Mouse (Mus musculus): ENCODE measurements around the gene Kat2a. TPM values are rescaled to one million over a fixed set of nuclear protein-coding genes. Genes with fewer than 3 reads are reported as not detected.

Kat2a gene
- total and polyA plus RNA-seq, 3 experiments: 59.6 to 143 (median 63.7) TPM

- TF ChIP-seq POLR2A (IDR thresholded peaks at IDR 0.05; ENCODE audit: control insufficient read depth in 1 of 2, insufficient read depth in 1 of 2, low read depth in 1 of 2, low read length in 2 of 2, poor library complexity in 1 of 2): peak; percentile 31 to 63; a peak in 2 of 4 replicates
- no peak for TF ChIP-seq RAD21 (IDR thresholded peaks at IDR 0.05; ENCODE audit: low read depth, low read length)
- no peak for TF ChIP-seq POLR2AphosphoS5 (IDR thresholded peaks at IDR 0.05; ENCODE audit: borderline replicate concordance, low read depth, low read length)
- TF ChIP-seq NELFE (IDR thresholded peaks at IDR 0.05; ENCODE audit: low read depth, low read length): peak; percentile 68
- TF ChIP-seq EP300 (IDR thresholded peaks at IDR 0.05; ENCODE audit: low read depth in 1 of 2, low read length in 2 of 2): peak; percentile 41 to 75
- peak; percentile 77 for TF ChIP-seq TBP (IDR thresholded peaks at IDR 0.05; ENCODE audit: low read depth, low read length)
- peak; percentile 66 for TF ChIP-seq ELF1 (IDR thresholded peaks at IDR 0.05; ENCODE audit: low read depth, low read length)
- TF ChIP-seq GATA1 (IDR thresholded peaks at IDR 0.05; ENCODE audit: low read depth, low read length): peak; percentile 78
Observed at GRCm38 (mm10) chr11:100713735-100714533, 1.7 kb upstream of the Kat2a start, which contains the start of gene Hspb9 (continued).

GRCm38 (mm10) chr11:100713174-100713573, 909 bp upstream of the Kat2a start:
- Histone ChIP-seq H3K27ac (ENCODE audit: control insufficient read depth, low read depth, low read length) (peak overlapping the region; percentile 79), H3K79me2 (ENCODE audit: control insufficient read depth, insufficient read depth, low read length, poor library complexity) (peaks cover 13% of the 10 kb centered on the region), H3K27me3 (ENCODE audit: control insufficient read depth in 1 of 2, insufficient read depth in 2 of 2, low read length in 2 of 2) (no peaks in the 10 kb centered on the region), H3K9ac (ENCODE audit: control insufficient read depth, low read depth, low read length, poor library complexity, severe bottlenecking) (peak overlapping the region; percentile 52), H3K4me1 (ENCODE audit: control insufficient read depth in 1 of 2, insufficient read depth in 2 of 2, low read length in 2 of 2) (peaks cover 5 to 27% of the 10 kb centered on the region in 2 experiments; a peak in 3 of 4 replicates), H3K9me3 (replicated peaks; ENCODE audit: insufficient read depth, low read length) (no peaks in the 10 kb centered on the region), H3K36me3 (ENCODE audit: control insufficient read depth in 1 of 2, insufficient read depth in 2 of 2, low read length in 2 of 2) (peaks cover 4 to 28% of the 10 kb centered on the region in 2 experiments), H3K4me3 (ENCODE audit: control insufficient read depth in 1 of 2, insufficient read depth in 1 of 2, low read depth in 2 of 2, low read length in 2 of 2) (peak overlapping the region in 1 of 2 experiments; percentile 10; a peak in 1 of 4 replicates)
- DNase-seq (ENCODE audit: low read depth, low spot score): no peak
- TF ChIP-seq TBP (IDR thresholded peaks at IDR 0.05; ENCODE audit: low read depth, low read length): no peak
- TF ChIP-seq ZC3H11A (IDR thresholded peaks at IDR 0.05; ENCODE audit: low read depth, low read length): no peak
- TF ChIP-seq USF2 (IDR thresholded peaks at IDR 0.05; ENCODE audit: borderline replicate concordance in 1 of 2, insufficient read depth in 1 of 2, low read depth in 1 of 2, low read length in 2 of 2): no peak
- no peak for TF ChIP-seq GABPA (IDR thresholded peaks at IDR 0.05; ENCODE audit: low read depth, low read length)
- TF ChIP-seq MAZ (IDR thresholded peaks at IDR 0.05; ENCODE audit: low read depth, low read length): no peak
- no peak for TF ChIP-seq USF1 (IDR thresholded peaks at IDR 0.05; ENCODE audit: low read depth, low read length)
- TF ChIP-seq ZNF384 (IDR thresholded peaks at IDR 0.05; ENCODE audit: low read depth, low read length): no peak
- TF ChIP-seq EP300 (IDR thresholded peaks at IDR 0.05; ENCODE audit: low read depth in 1 of 2, low read length in 2 of 2): no peak
- no peak for TF ChIP-seq GATA1 (IDR thresholded peaks at IDR 0.05; ENCODE audit: low read depth, low read length)
- TF ChIP-seq RAD21 (IDR thresholded peaks at IDR 0.05; ENCODE audit: low read depth, low read length): no peak

- no peak overlapping the region; the same call in 1 of the 2 replicates for H3K9ac ChIP-seq (ENCODE audit: control insufficient read depth, low read depth, low read length, poor library complexity, severe bottlenecking)
- DNase-seq (ENCODE audit: low read depth, low spot score): no peak
- H3K9me3 ChIP-seq (replicated peaks; ENCODE audit: insufficient read depth, low read length): no peaks in the 10 kb centered on the region
- peaks cover 2 to 28% of the 10 kb centered on the region in 2 experiments; a peak in 3 of 4 replicates for H3K36me3 ChIP-seq (ENCODE audit: control insufficient read depth in 1 of 2, insufficient read depth in 2 of 2, low read length in 2 of 2)
- H3K4me1 ChIP-seq (ENCODE audit: control insufficient read depth in 1 of 2, insufficient read depth in 2 of 2, low read length in 2 of 2): peaks cover 5 to 27% of the 10 kb centered on the region in 2 experiments; a peak in 3 of 4 replicates
- H3K27me3 ChIP-seq (ENCODE audit: control insufficient read depth in 1 of 2, insufficient read depth in 2 of 2, low read length in 2 of 2): no peaks in the 10 kb centered on the region
- H3K4me3 ChIP-seq (ENCODE audit: control insufficient read depth in 1 of 2, insufficient read depth in 1 of 2, low read depth in 2 of 2, low read length in 2 of 2): no peak overlapping the region
- H3K79me2 ChIP-seq (ENCODE audit: control insufficient read depth, insufficient read depth, low read length, poor library complexity): peaks cover 13% of the 10 kb centered on the region
- no peak overlapping the region for H3K27ac ChIP-seq (ENCODE audit: control insufficient read depth, low read depth, low read length)
- TF ChIP-seq RCOR1 (IDR thresholded peaks at IDR 0.05; ENCODE audit: low read depth, low read length) (no peak), CHD2 (IDR thresholded peaks at IDR 0.05; ENCODE audit: low read length) (no peak), MXI1 (IDR thresholded peaks at IDR 0.05; ENCODE audit: low read depth, low read length) (no peak), MEF2A (IDR thresholded peaks at IDR 0.05; ENCODE audit: extremely low read depth, insufficient replicate concordance, low read depth, low read length, poor library complexity, severe bottlenecking) (no peak), MAX (IDR thresholded peaks at IDR 0.05; ENCODE audit: low read length) (no peak), ZNF384 (IDR thresholded peaks at IDR 0.05; ENCODE audit: low read depth, low read length) (no peak), ETS1 (IDR thresholded peaks at IDR 0.05; ENCODE audit: low read depth, low read length) (no peak), ELF1 (IDR thresholded peaks at IDR 0.05; ENCODE audit: low read depth, low read length) (no peak), JUND (IDR thresholded peaks at IDR 0.05; ENCODE audit: low read depth, low read length) (no peak), CHD1 (IDR thresholded peaks at IDR 0.05; ENCODE audit: low read depth, low read length) (no peak), ZC3H11A (IDR thresholded peaks at IDR 0.05; ENCODE audit: low read depth, low read length) (no peak), SIN3A (IDR thresholded peaks at IDR 0.05; ENCODE audit: low read length) (no peak), SMC3 (IDR thresholded peaks at IDR 0.05; ENCODE audit: low read depth, low read length) (no peak), RAD21 (IDR thresholded peaks at IDR 0.05; ENCODE audit: low read depth, low read length) (no peak), USF2 (IDR thresholded peaks at IDR 0.05; ENCODE audit: borderline replicate concordance in 1 of 2, insufficient read depth in 1 of 2, low read depth in 1 of 2, low read length in 2 of 2) (no peak), USF1 (IDR thresholded peaks at IDR 0.05; ENCODE audit: low read depth, low read length) (no peak), BHLHE40 (IDR thresholded peaks at IDR 0.05; ENCODE audit: borderline replicate concordance, low read depth, low read length) (no peak), EP300 (IDR thresholded peaks at IDR 0.05; ENCODE audit: low read depth in 1 of 2, low read length in 2 of 2) (no peak)
Observed at GRCm38 (mm10) chr11:100710977-100711376, 1.3 kb downstream of the Kat2a start.

Measured in MEL (cell line).